Mouse (Mus musculus): ENCODE results near the gene Dusp2. TPM values are rescaled to one million over a fixed set of nuclear protein-coding genes. Genes with fewer than 3 reads are reported as not detected.
A peak's percentile ranks its signal among the peaks of the same experiment; 100 is the strongest.

The Dusp2 gene
- total and polyA plus RNA-seq, 2 experiments from 2014 or later: 13.9 to 20.2 TPM

DNA sequence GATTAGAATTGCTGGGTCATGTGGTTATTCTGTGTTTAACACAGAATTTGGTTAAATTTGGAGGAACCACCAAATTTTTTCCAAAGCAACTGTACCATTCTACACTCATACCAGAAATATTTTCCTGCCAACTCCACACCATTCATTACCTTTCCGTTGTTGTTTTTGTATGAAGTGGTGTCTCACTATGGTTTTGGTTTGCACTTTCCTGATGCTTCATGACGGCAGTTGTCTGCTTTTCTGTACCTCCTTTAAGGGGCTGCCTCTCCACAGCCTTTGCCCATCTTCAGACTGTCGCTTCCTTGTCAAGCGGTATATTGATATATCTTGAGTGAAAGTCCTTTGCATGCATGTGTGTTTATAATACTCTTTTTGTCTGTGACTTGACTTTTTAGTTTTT lies 23.2 kb upstream of the Dusp2 start:
- H3K27ac ChIP-seq (ENCODE audit: low read depth, low read length): no peak overlapping the region
- TF ChIP-seq CTCF (IDR thresholded peaks at IDR 0.05; ENCODE audit: low read depth): no peak
- ATAC-seq (no peak), DNase-seq (no peak)
- no peaks in the 10 kb centered on the region for H3K36me3 ChIP-seq (ENCODE audit: insufficient read depth)
- 95% methylated on average over 4 of the region's 4 CpGs for WGBS
- no peaks in the 10 kb centered on the region for H3K9me3 ChIP-seq (ENCODE audit: low read length)
- H3K9ac ChIP-seq: no peak overlapping the region
- H3K27me3 ChIP-seq (ENCODE audit: insufficient read depth, low read length): no peaks in the 10 kb centered on the region
- H3K4me3 ChIP-seq (ENCODE audit: low read depth, low read length): no peak overlapping the region
- H3K4me2 ChIP-seq (ENCODE audit: low read depth): no peak overlapping the region
- no peaks in the 10 kb centered on the region for H3K4me1 ChIP-seq (ENCODE audit: insufficient read depth)

DNA sequence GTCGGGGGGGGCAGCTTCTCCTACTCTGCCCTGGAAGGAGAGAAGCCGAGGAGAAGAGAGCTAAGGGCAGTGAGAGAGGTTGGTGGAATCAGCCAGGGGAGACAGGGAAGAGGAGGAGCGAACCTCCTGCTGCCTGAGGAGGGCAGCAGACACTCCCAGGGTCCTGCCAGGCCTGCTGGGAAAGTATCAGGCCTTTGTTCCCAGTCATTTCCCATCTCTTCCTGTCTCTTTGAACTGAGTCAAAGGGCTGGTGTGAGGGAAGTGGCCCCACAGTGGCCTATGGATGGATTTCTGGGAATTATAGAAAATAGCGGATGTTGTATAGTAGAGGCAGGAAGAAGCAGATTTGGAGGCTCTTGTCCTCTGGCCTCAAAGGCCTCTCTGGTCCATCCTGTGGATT lies 22.1 kb upstream of the Dusp2 start:
- ATAC-seq (no peak), DNase-seq (no peak)
- Histone ChIP-seq H3K36me3 (ENCODE audit: insufficient read depth) (no peaks in the 10 kb centered on the region), H3K27ac (ENCODE audit: low read depth, low read length) (no peak overlapping the region), H3K27me3 (ENCODE audit: insufficient read depth, low read length) (no peaks in the 10 kb centered on the region), H3K9ac (no peak overlapping the region), H3K4me3 (ENCODE audit: low read depth, low read length) (no peak overlapping the region), H3K4me2 (ENCODE audit: low read depth) (no peak overlapping the region), H3K9me3 (ENCODE audit: low read length) (no peaks in the 10 kb centered on the region), H3K4me1 (ENCODE audit: insufficient read depth) (no peaks in the 10 kb centered on the region)
- TF ChIP-seq CTCF (IDR thresholded peaks at IDR 0.05; ENCODE audit: low read depth): 0 out of 2 replicates have a peak, but pooled peaks have one; percentile 11
- 61% methylated on average over 4 of the region's 4 CpGs for WGBS

DNA sequence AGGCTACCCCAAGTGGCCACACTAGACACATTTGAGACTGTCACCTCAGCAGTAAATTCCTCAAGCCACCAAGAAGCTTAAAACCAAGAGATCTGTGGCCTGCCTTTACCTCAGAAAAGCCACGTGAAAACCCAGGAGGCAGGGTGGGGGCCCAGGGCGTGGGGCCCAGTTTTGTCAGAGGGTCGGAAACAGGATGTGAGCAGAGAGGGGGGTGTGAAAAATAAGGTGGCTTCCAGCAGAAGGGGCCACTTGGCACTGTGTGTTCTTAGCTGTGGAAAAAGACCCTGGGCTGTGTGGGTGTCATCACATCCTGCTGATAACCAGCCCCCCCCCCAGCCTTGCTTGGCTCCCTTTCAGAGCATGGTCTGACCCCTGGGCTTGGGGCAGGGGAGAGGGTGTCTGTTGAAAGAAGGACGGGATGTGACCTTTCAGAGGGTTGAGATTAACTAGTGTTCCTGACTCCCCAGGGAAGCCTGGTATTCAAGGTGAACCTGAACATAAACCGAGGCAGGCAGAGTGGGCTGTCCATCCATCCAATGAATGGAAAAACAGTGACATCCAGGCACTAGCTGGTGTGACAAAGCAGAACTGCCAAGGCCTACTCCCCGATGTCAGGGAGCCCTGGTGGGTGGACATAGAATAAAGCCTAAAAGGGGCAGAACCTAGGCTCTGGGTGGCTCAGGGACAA lies 21.3 kb upstream of the Dusp2 start:
- no peak for TF ChIP-seq CTCF (IDR thresholded peaks at IDR 0.05; ENCODE audit: low read depth)
- no peaks in the 10 kb centered on the region for H3K9me3 ChIP-seq (ENCODE audit: low read length)
- WGBS: 73% methylated on average over 6 of the region's 6 CpGs

DNA sequence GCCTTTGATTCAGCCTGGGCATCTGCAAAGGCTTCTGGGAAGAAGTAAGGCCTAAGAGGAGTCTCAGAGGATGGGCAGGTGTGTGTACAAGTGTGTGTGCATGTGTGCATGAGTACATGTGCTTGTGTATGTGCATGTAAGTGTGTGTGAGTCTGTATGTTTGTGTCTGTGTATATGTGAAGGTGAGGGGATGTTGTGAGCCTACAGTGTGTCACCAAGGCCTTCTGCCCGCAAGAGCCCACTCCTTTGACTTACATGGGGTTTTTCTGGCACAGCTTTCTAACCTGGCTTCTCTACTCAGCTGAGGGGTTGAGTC lies 20.8 kb upstream of the Dusp2 start:
- 100% methylated on average over 1 of the region's 1 CpGs for WGBS
- H3K4me3 ChIP-seq (ENCODE audit: low read depth, low read length): no peak overlapping the region
- H3K9ac ChIP-seq: no peak overlapping the region
- H3K27ac ChIP-seq (ENCODE audit: low read depth, low read length): no peak overlapping the region
- TF ChIP-seq CTCF (IDR thresholded peaks at IDR 0.05; ENCODE audit: low read depth): no peak
- ATAC-seq (no peak), DNase-seq (no peak)
- no peaks in the 10 kb centered on the region for H3K27me3 ChIP-seq (ENCODE audit: insufficient read depth, low read length)
- H3K9me3 ChIP-seq (ENCODE audit: low read length): no peaks in the 10 kb centered on the region
- no peak overlapping the region for H3K4me2 ChIP-seq (ENCODE audit: low read depth)
- H3K36me3 ChIP-seq (ENCODE audit: insufficient read depth): no peaks in the 10 kb centered on the region
- no peaks in the 10 kb centered on the region for H3K4me1 ChIP-seq (ENCODE audit: insufficient read depth)

More for the DNA sequence above, 21.3 kb upstream of the Dusp2 start:
- no peaks in the 10 kb centered on the region for H3K27me3 ChIP-seq (ENCODE audit: insufficient read depth, low read length)
- ATAC-seq: no peak
- no peak overlapping the region for H3K4me3 ChIP-seq (ENCODE audit: low read depth, low read length)
- H3K27ac ChIP-seq (ENCODE audit: low read depth, low read length): no peak overlapping the region
- no peaks in the 10 kb centered on the region for H3K36me3 ChIP-seq (ENCODE audit: insufficient read depth)
- DNase-seq: no peak
- H3K9ac ChIP-seq: no peak overlapping the region
- H3K4me2 ChIP-seq (ENCODE audit: low read depth): no peak overlapping the region
- H3K4me1 ChIP-seq (ENCODE audit: insufficient read depth): no peaks in the 10 kb centered on the region

DNA sequence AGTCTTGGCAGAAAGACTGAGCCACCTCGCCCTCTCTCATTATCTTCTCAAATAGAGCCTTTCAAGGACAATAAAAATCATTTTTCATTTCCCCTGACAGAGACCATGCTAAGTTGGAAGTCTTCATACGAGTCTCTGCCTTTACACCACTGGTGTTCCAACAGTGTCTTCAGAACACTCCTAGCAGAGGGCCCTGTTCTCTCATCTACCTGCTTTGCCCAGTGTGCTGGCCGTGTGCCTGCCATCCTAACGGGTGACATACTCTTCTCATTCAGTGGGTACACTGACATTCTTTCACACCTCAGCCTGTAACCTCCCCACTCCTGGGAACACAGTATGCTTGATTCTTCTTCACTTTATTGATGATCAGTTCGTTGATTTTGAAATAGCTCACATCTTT lies 19.5 kb upstream of the Dusp2 start:
- Histone ChIP-seq H3K4me2 (ENCODE audit: low read depth) (no peak overlapping the region), H3K9me3 (ENCODE audit: low read length) (no peaks in the 10 kb centered on the region), H3K27ac (ENCODE audit: low read depth, low read length) (no peak overlapping the region), H3K36me3 (ENCODE audit: insufficient read depth) (no peaks in the 10 kb centered on the region), H3K4me1 (ENCODE audit: insufficient read depth) (no peaks in the 10 kb centered on the region), H3K27me3 (ENCODE audit: insufficient read depth, low read length) (no peaks in the 10 kb centered on the region), H3K9ac (no peak overlapping the region), H3K4me3 (ENCODE audit: low read depth, low read length) (no peak overlapping the region)
- TF ChIP-seq CTCF (IDR thresholded peaks at IDR 0.05; ENCODE audit: low read depth): no peak
- ATAC-seq (no peak), DNase-seq (no peak)
- 78% methylated on average over 5 of the region's 5 CpGs for WGBS

DNA sequence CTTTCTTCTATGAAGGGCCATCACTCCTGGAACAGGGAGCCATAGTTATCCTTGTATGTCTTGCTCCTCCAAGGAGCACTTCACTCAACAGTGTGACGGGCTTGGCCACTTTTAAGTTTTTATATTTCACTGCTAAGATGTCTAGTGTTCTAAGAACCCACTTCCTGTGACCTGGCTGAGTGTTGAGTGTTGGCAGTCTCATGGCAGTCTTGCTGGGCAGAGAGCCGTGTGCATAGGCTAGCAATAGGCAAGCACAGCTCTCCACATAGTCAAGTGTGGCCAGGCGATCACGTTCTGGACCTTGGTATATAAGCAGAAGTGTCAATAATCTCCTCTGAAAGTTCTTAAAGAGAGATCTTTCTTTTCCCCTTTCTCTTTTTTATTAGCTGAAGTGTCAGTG lies 17.8 kb upstream of the Dusp2 start:
- 88% methylated on average over 4 of the region's 4 CpGs for WGBS
- TF ChIP-seq CTCF (IDR thresholded peaks at IDR 0.05; ENCODE audit: low read depth): no peak
- no peak for DNase-seq
- H3K4me1 ChIP-seq (ENCODE audit: insufficient read depth): no peaks in the 10 kb centered on the region
- no peak overlapping the region for H3K4me2 ChIP-seq (ENCODE audit: low read depth)
- ATAC-seq: no peak
- H3K36me3 ChIP-seq (ENCODE audit: insufficient read depth): no peaks in the 10 kb centered on the region
- no peak overlapping the region for H3K9ac ChIP-seq
- H3K27me3 ChIP-seq (ENCODE audit: insufficient read depth, low read length): no peaks in the 10 kb centered on the region
- no peak overlapping the region for H3K27ac ChIP-seq (ENCODE audit: low read depth, low read length)
- no peaks in the 10 kb centered on the region for H3K9me3 ChIP-seq (ENCODE audit: low read length)
- H3K4me3 ChIP-seq (ENCODE audit: low read depth, low read length): no peak overlapping the region

DNA sequence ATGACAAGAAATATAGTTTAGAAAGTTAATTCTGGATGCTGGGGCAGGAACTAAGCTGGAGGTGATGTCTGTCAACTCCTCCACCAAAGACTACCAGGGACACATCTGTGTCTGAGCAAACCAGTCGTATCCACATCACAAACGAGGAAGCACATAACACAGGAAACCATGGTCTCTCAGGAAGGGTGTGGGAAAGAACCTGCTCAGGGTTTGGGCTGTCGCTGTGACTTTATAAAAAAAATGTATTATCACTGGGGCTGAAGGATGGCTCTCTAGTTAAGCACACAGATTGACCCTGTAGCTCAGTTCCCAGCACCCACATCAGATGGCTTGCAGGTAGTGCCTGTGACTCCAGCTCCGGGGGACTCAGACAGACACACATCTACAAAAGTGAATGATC lies 16.9 kb upstream of the Dusp2 start:
- Histone ChIP-seq H3K4me1 (ENCODE audit: insufficient read depth) (no peaks in the 10 kb centered on the region), H3K9me3 (ENCODE audit: low read length) (no peaks in the 10 kb centered on the region), H3K27me3 (ENCODE audit: insufficient read depth, low read length) (no peaks in the 10 kb centered on the region), H3K27ac (ENCODE audit: low read depth, low read length) (no peak overlapping the region), H3K4me3 (ENCODE audit: low read depth, low read length) (no peak overlapping the region), H3K9ac (no peak overlapping the region), H3K4me2 (ENCODE audit: low read depth) (no peak overlapping the region), H3K36me3 (ENCODE audit: insufficient read depth) (no peaks in the 10 kb centered on the region)
- DNase-seq (no peak), ATAC-seq (no peak)
- no peak for TF ChIP-seq CTCF (IDR thresholded peaks at IDR 0.05; ENCODE audit: low read depth)
- 82% methylated on average over 4 of the region's 4 CpGs for WGBS

Data from forebrain, postnatal 0 days (tissue).